Mouse (Mus musculus): ENCODE results near the gene Tarsl2. TPM values are rescaled to one million over a fixed set of nuclear protein-coding genes. Genes with fewer than 3 reads are reported as not detected.

The Tarsl2 gene
- total RNA-seq (2021) = 26.0 and 26.4 TPM in 2 replicates
- long read RNA-seq, experiment 1, transcript Tarsl2-201 (19 exons, 3,192 nt) = major isoform, 5 of 12 reads
- long read RNA-seq, experiment 1, partial matches to known transcripts = 6 of 12 reads
- long read RNA-seq, experiment 1, other reads (novel, unspliced or antisense) = 1 of 12 reads
- long read RNA-seq, experiment 2, partial matches to known transcripts = 0 of 1 reads
- long read RNA-seq, experiment 2, other reads (novel, unspliced or antisense) = 0 of 1 reads

DNA sequence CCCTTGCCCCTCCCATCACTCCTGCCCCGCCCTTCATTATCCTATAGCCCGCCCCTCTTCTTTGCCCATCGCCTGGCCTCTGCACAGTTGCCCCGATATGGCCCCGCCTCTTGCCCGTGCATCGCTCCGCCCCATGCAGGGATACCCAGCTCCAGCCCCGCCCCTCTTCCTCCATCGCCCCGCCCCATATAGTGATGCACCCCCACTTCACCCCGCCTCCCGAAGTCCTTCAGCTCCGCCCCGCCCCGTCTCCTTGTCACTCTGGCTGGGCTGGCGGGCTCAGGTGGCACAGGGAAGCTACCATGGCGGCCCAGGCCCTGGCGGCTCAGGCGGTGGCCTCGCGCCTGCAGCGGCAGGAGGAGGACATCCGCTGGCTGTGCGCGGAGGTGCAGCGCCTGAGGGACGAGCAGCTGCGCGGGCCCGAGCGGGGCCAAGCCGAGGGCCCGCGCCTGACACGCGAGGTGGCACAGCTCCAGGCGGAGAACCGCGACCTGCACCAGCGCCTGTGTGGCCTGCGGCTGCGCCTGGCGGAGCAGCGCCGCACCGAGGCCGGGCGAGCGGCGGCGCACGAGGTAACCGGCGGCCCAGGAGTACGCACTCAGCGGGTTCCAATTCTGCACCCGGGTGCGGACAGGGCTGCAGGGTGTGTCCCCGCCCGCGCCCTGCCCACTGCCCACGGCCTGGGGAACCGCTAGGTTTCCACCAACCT lies at the start of gene Tarsl2:
Tarsl2 (plus strand) TSS at position 256 of the 709 bp plus-strand sequence.
- peak; percentile 99 for DNase-seq

GRCm38 (mm10) chr7:65606124-65606523 lies 38.6 kb upstream of the Tarsl2 start:
- no peak for DNase-seq

DNA sequence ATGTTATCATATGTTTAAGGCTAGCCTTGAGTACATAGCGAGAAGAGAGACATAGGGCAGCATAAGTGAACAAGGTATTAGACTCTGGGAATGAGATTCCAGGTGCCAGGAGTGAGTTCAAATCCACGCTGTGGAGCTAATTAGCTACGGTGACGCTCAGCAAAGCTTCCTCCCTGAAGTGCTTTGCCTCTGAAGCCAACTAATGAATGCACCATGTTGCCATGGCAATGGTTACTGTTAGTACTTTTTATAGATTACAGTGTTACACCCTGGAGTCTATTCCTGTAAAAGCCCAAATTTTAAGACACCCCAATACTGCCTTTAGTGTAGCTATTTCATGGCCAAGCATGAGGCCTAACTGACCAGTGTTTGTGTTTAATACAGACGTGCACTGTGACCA lies 37.7 kb upstream of the Tarsl2 start:
- DNase-seq = no peak

GRCm38 (mm10) chr7:65610171-65610570 lies 34.5 kb upstream of the Tarsl2 start:
- DNase-seq = peak; percentile 56

- DNase-seq = no peak
Measured at GRCm38 (mm10) chr7:65610673-65611072, 34.0 kb upstream of the Tarsl2 start.

DNA sequence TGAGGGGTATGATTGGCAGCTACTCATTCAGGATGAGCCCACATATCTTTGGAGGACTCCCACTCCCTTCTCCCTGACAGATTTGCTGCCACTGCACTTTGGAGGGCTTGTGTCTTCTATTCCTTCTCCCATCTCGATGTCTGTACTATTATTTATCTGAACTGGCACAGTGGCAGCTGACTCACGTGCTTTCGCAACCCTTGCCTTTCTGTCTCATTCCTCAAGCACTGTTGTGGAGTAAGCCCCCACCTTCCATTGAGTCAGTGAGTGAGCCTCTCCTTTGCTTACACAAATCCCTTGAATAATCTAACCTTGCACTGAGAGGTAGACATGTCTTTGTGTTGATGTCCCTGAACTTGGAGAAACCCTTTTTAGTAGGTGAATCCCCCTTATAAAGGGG lies 33.4 kb upstream of the Tarsl2 start:
- DNase-seq = peak; percentile 59

- no peak for DNase-seq
Measured at GRCm38 (mm10) chr7:65613723-65614122, 31.0 kb upstream of the Tarsl2 start.

DNA sequence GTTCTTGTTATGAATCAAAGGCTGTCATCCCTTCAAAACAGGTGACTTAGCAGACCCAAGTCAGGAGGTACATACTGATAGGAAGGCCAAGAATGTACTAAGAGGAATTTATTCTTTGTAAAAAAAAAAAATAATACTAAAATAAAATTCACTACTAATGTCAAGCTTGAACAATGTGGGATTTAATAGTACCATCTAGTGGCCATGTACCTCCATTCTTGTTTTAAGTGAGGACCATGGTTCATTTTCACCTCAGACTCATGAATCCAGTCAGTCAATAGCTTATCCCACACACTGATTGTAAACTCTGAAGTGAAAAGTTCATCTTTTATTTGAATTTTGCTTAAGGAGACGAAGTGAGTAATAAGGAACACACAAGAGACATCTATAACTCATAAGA lies 25.9 kb upstream of the Tarsl2 start:
- no peak for DNase-seq

- no peak for DNase-seq
Measured at GRCm38 (mm10) chr7:65620746-65621145, 24.0 kb upstream of the Tarsl2 start.

- no peak for DNase-seq
Measured at GRCm38 (mm10) chr7:65623330-65623729, 21.4 kb upstream of the Tarsl2 start.

- no peak for DNase-seq
Measured at GRCm38 (mm10) chr7:65625528-65625927, 19.2 kb upstream of the Tarsl2 start.

DNA sequence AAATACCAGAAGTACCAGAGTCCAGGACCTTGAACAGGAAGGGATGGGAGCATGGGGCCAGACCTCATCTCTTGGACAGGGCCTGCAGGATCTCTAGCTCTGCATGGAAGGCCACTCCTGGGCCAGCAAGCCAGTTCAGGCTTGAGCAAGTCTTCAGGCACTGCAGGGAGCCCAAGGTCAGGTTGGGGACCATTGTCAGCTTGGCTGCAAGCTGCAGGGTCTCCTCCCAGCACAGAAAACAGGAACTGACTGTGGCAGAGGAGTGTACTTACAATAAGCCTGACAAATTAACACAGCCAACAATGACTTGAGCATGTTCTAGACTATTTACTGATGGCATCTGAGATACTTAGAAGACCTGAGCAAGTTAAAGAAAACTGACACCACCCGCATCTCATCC lies 14.9 kb upstream of the Tarsl2 start:
- no peak for DNase-seq

DNA sequence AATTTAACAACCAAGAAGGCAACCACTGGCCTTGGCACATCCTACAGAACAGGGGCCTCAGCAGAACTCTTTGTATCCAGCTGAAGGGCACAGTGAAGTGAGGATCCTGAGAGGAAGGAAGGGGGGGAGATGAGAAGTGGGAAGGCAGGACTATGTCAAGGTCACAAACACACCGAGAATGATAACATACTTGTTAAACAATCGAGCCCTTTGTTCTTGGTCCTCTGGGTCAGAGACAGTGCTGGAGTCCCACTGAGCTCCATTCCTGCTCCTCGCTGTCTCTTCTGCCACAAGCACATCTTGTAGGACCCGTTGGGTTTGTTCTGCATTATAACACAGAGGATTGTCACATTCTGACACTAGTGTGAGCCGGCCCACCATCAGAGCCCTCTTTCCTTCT lies 14.0 kb upstream of the Tarsl2 start:
- DNase-seq = no peak

DNA sequence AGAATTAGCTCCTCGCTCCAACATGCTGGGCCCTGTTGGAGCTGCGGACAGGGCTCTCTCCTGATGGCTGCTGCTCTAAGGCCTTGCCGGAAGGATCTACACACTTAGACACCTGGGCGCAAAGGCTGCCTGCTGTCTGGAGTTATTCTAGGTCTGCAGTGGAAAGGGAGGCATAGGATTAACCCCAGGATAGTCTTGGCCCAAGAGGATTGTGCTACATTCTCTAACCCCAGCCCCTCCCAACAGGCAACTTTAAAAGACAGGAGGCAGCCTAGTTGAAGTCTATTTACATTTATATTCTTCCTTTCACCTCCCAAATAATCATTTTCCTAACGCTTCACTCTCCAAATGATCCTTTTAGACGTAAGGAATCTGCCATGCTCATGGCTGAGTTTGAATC lies 8.9 kb upstream of the Tarsl2 start:
- no peak for DNase-seq

GRCm38 (mm10) chr7:65636356-65636880 lies 8.3 kb upstream of the Tarsl2 start:
- DNase-seq = no peak

- no peak for DNase-seq
Measured at GRCm38 (mm10) chr7:65638170-65638770, 6.4 kb upstream of the Tarsl2 start.

DNA sequence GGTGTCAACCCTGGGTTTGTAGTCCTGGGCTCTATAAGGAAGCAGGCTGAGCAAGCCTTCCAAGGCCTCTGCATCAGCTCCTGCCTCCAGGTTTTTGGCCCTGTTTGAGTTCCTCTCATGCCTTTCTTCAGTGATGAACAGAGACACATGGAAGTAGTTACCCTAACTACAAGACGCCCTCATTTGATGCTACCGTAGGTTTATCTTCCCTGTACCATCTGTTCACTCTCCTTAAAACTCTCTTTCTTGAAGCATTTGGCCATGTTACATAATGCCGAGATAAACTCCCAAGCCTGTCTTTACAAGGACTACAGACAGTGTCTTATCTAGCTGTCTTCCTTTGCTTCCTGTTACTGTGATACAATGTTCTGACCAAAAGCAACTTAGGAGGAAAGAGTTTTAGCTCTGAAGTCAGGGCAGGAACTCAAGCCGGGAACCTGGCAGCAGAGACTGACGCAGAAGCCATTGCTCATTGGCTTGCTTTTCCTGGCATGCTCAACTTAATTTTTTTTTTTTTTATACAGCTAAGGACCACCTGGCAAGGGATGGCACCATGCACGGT lies 4.8 kb upstream of the Tarsl2 start:
- no peak for DNase-seq

- no peak for DNase-seq
Measured at GRCm38 (mm10) chr7:65640672-65641071, 4.0 kb upstream of the Tarsl2 start.

DNA sequence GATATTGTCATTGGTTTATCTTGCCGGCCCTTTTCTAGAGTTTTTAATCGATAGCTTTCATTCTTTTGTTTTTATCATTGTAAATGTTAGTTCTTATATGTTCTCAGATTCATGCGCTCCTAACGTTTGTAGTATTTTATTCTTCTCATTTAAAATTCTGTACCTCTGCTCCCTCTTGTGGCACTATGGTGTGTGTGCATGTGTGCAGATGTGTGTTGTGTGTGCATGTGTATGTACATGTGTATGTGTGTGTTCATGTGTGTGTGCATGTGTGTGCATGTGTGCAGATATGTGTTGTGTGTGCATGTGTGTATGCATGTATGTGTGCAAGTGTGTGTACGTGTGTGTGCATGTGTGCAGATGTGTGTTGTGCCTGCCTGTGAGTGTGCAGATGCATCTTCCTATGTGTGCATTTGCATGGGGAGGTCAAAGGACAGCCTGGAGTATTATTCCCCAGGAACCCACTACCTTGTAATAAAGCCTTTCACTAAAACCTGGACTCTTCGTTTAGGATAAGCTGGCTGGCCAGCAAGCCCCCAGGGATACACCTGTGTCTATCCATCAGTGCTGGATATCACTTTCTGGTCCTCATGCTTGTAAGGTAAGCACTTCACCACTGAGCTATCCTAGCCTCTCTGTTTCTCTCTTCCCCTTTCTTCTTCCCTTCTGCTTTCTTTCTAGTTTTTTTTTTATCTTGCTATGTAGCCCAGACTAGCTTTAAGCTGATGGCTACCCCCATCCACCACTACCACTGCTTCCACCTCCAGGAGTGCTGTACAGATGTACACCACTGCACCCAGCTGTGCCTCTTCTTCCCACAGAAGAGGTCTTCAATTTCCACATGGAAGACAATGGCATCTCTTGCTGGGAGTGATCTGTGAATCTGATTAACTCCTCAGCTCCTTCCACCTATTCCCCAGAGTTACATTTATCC lies 2.1 kb upstream of the Tarsl2 start:
- DNase-seq = no peak

- peak; percentile 9 for DNase-seq
Measured at GRCm38 (mm10) chr7:65643861-65644421, 757 bp upstream of the Tarsl2 start.

- no peak for DNase-seq
Measured at GRCm38 (mm10) chr7:65645996-65646395, 1.3 kb downstream of the Tarsl2 start.

GRCm38 (mm10) chr7:65650662-65651061 lies 6.0 kb downstream of the Tarsl2 start:
- no peak for DNase-seq

Data from adrenal gland, postnatal 14 days (tissue).